Mouse (Mus musculus) erythroblast, embryonic 14.5 days (primary cell): ENCODE measurements around the gene Coa5. TPM values are rescaled to one million over a fixed set of nuclear protein-coding genes. Genes with fewer than 3 reads are reported as not detected.

Source experiments
- H3K27me3 ChIP-seq: 2 replicates; pipeline ENCODE4 v1.6.1; 2012; ENCODE audit warnings: inconsistent platforms; ENCODE audit not compliant: control insufficient read depth
- H3K36me3 ChIP-seq: 2 replicates; pipeline ENCODE4 v1.6.1; 2012; ENCODE audit warnings: mild to moderate bottlenecking, inconsistent platforms; ENCODE audit not compliant: control insufficient read depth
- H3K4me1 ChIP-seq: 2 replicates; pipeline ENCODE4 v1.6.1; 2012; ENCODE audit warnings: inconsistent platforms; ENCODE audit not compliant: control insufficient read depth
- H3K4me3 ChIP-seq: replicated peaks from 2 replicates; pipeline ENCODE3; 2012; ENCODE audit warnings: moderate library complexity, mild to moderate bottlenecking, inconsistent platforms
- H3K9me3 ChIP-seq: 2 replicates; pipeline ENCODE4 v1.6.1; 2012; ENCODE audit warnings: low read length, inconsistent platforms, mixed read lengths; ENCODE audit not compliant: control insufficient read depth
- GATA1 ChIP-seq: IDR thresholded peaks from 2 replicates; pipeline ENCODE4 v1.6.1; 2012; ENCODE audit warnings: low read length, inconsistent platforms, mixed read lengths
- TAL1 ChIP-seq: IDR thresholded peaks from 3 replicates; pipeline ENCODE4 v1.6.1; 2012; ENCODE audit warnings: low read length, inconsistent platforms, mixed read lengths
- polyA plus RNA-seq: library from polyadenylated mRNA; stranded (reverse); fragments of >175 nt; gene quantifications from 2 replicates; pipeline ENCODE4 v1.2.3, GENCODE M21; 2012

The Coa5 gene
- polyA plus RNA-seq, 1 experiment, result 0.33 TPM

DNA sequence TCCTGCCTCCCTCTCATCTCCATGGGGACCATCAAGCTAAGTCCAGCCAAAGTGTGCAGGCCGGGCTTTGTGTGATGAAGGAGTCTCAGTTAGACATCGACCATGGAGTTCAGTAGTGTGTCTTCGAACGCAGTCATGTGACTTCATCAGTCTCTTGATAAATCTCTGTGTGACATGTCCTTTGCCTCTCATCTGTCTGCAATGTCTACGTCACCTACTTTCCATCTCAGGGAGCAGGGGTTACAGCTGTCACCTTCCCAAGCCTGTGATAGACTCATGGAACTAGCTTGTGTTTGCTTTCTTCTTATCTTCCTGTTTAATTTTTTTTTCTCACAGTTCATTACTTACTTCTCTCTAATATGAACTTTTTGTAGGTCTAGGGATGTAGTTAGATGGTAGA, 49.0 kb downstream of the Coa5 start:
- no peaks in the 10 kb centered on the region for H3K27me3 ChIP-seq
- no peaks in the 10 kb centered on the region for H3K9me3 ChIP-seq
- TF ChIP-seq GATA1, result no peak
- TF ChIP-seq TAL1, result no peak
- H3K4me1 ChIP-seq, result no peaks in the 10 kb centered on the region
- peaks cover 4% of the 10 kb centered on the region; the same call in 1 of the 2 replicates for H3K36me3 ChIP-seq
- H3K4me3 ChIP-seq, result no peak overlapping the region

DNA sequence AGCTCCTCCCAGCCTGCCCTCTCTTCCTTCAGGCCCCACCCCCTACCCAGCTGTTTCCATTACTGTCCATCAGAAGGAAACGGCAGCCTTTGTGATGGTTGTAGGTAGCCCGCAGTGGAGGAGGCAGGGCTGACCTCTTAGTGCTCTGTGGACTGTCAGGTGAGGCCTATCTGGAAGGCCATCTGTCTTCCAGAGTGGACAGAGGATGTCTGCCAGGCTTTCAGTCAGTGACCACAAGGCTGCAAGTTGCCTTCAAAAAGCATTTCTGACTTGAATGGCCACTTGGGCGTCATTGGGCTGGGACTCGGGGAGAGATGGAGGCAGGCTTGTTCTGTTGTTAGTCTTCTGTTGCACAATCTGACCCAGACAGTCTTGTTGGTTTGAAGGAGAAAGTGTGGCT, 50.4 kb downstream of the Coa5 start:
- H3K36me3 ChIP-seq, result peaks cover 4% of the 10 kb centered on the region; the same call in 1 of the 2 replicates

DNA sequence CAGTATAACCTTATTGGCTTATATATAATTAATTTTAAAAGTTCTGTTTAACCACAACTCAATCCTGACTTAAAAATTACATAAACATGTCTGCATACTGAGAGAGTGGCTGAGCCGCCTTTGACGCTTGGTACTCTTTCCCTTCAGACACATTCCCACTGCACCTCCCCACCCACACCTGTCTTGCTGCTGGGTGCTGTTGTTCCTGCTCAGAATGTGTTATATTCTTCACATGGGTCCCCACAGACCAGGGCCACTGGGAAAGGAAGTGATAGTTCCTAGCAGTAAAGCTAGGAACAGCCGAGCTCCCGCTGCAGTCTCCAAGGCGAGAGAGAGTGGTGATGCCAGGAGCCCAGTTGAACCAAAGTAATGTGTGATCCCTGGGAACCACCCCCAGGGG, 51.8 kb downstream of the Coa5 start:
- Histone ChIP-seq H3K27me3 (no peaks in the 10 kb centered on the region), H3K4me1 (no peaks in the 10 kb centered on the region), H3K4me3 (no peak overlapping the region), H3K36me3 (peaks cover 4% of the 10 kb centered on the region; the same call in 1 of the 2 replicates), H3K9me3 (no peaks in the 10 kb centered on the region)
- TF ChIP-seq TAL1 (no peak), GATA1 (no peak)

More for the DNA sequence above, 50.4 kb downstream of the Coa5 start:
- no peaks in the 10 kb centered on the region for H3K27me3 ChIP-seq
- H3K4me3 ChIP-seq, result no peak overlapping the region
- TF ChIP-seq TAL1 (no peak), GATA1 (no peak)
- no peaks in the 10 kb centered on the region for H3K4me1 ChIP-seq
- no peaks in the 10 kb centered on the region for H3K9me3 ChIP-seq

DNA sequence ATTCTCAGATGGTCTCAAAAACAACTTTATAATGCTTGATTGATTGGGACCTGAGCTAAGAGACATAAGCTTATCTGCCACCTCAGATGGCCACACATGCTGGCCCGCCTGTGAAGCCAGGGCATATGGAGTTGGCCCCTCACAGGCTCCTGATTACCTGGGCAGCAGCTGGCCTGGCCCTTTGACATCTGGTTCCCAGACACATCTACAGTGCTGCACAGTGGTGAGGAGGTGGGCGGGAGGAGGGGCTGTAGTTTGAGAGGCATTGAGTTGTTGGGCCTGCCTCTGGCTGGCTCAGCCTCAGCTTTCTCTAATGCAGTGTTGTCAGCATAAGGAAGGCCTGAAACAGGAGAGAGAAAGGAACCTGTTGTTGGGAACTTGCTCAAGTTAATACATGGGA, 53.2 kb downstream of the Coa5 start:
- Histone ChIP-seq H3K36me3 (peaks cover 4% of the 10 kb centered on the region; the same call in 1 of the 2 replicates), H3K9me3 (no peaks in the 10 kb centered on the region), H3K4me1 (no peaks in the 10 kb centered on the region), H3K4me3 (no peak overlapping the region), H3K27me3 (no peaks in the 10 kb centered on the region)
- no peak for TF ChIP-seq GATA1
- TF ChIP-seq TAL1, result no peak

DNA sequence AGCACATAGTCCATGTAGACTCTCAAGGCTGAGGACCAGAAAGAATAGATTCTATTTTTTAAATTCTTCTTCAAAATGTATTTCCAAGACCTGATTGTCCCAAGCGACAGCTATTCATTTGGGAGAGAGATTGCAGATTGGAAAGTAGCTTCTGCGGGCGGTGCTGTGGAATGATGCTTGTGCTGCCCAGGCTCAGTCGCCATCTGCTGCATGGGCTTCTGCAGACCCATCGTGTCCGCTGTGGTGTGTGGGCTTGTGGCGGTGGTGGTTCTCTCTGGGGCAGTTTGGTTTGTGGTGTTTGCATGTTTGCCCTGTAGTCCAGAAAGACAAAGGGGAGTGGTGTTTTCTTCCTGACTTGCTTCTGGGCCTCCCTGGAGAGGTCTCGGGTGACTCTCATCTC, 53.7 kb downstream of the Coa5 start:
- TF ChIP-seq GATA1, result no peak
- no peak for TF ChIP-seq TAL1

DNA sequence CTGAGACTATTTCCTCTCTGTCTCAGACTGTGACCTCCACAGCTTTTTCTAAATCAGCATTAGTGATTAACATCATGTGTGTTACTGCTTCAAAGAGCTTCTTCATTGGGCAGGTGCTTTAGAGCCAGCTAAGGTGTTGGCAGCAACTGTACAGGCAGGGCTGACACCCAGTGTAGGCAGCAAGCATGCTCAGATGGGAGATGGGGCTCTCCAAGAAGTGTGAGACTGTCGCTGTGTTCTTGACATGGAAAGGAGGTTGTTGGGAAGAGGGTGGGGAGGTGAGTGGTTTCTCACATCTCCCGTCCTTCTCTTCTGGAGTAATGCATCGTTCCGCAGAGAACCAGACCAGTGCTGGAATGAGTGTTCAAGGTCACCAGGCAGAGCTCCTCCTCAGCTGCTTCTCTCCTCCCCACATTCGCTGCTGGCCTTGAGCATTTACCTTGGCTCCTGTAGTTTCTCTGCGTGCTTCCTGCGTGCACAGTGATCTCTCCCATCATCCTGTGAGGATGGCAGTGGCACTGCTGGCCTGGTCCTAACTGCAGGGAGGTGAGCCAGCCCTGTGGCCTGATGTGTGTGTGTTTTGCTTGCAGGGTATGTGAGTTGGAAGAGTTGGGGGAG, 61.0 kb downstream of the Coa5 start:
- H3K4me3 ChIP-seq, result no peak overlapping the region
- no peaks in the 10 kb centered on the region for H3K9me3 ChIP-seq
- H3K36me3 ChIP-seq, result peaks cover 3% of the 10 kb centered on the region; the same call in 1 of the 2 replicates
- TF ChIP-seq TAL1 (no peak), GATA1 (no peak)
- H3K27me3 ChIP-seq, result no peaks in the 10 kb centered on the region
- no peaks in the 10 kb centered on the region for H3K4me1 ChIP-seq

More for the DNA sequence above, 53.7 kb downstream of the Coa5 start:
- H3K27me3 ChIP-seq, result no peaks in the 10 kb centered on the region
- no peak overlapping the region for H3K4me3 ChIP-seq
- no peaks in the 10 kb centered on the region for H3K4me1 ChIP-seq
- H3K36me3 ChIP-seq, result peaks cover 4% of the 10 kb centered on the region; the same call in 1 of the 2 replicates
- no peaks in the 10 kb centered on the region for H3K9me3 ChIP-seq

DNA sequence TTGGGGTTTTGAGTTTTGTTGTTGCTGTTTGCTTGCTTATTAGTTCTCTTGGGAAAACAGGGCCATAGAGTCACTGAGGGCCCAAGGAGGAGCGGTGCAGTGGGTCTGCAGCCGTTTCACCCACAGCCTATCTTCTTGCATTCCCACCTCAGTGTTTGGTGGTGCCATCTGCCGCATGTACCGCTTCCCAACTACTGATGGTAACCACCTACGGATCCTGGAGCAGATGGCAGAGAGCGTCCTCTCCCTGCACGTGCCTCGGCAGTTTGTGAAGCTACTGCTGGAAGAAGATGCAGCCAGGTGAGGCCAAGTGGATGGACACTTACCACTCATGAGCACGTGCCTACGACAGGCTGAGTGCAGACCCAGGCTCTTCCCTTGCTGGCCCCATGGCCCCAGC, 61.8 kb downstream of the Coa5 start:
- no peaks in the 10 kb centered on the region for H3K27me3 ChIP-seq
- peaks cover 3% of the 10 kb centered on the region; the same call in 1 of the 2 replicates for H3K36me3 ChIP-seq
- no peaks in the 10 kb centered on the region for H3K9me3 ChIP-seq
- no peak overlapping the region for H3K4me3 ChIP-seq
- TF ChIP-seq GATA1 (no peak), TAL1 (no peak)
- H3K4me1 ChIP-seq, result no peaks in the 10 kb centered on the region

Other genes with a start within 250 kb of the Coa5 start
- not detected in 2 replicates for gene Cnga3, start 215.7 kb downstream of the Coa5 start, polyA plus RNA-seq
- gene Inpp4a, start 130.2 kb downstream of the Coa5 start, polyA plus RNA-seq, result 0.01 and 0.02 TPM in 2 replicates
- 2.6 and 4.1 TPM in 2 replicates for gene Unc50, start within 50 bp of the Coa5 start, polyA plus RNA-seq
- gene Mgat4a, start 110.9 kb upstream of the Coa5 start, polyA plus RNA-seq, result 0.01 and 0.09 TPM in 2 replicates